Mouse (Mus musculus): ENCODE results near the gene 4933428G20Rik. TPM values are rescaled to one million over a fixed set of nuclear protein-coding genes. Genes with fewer than 3 reads are reported as not detected.

The 4933428G20Rik gene
- total RNA-seq, 1 experiment from 2014 or later: 0.23 TPM

DNA sequence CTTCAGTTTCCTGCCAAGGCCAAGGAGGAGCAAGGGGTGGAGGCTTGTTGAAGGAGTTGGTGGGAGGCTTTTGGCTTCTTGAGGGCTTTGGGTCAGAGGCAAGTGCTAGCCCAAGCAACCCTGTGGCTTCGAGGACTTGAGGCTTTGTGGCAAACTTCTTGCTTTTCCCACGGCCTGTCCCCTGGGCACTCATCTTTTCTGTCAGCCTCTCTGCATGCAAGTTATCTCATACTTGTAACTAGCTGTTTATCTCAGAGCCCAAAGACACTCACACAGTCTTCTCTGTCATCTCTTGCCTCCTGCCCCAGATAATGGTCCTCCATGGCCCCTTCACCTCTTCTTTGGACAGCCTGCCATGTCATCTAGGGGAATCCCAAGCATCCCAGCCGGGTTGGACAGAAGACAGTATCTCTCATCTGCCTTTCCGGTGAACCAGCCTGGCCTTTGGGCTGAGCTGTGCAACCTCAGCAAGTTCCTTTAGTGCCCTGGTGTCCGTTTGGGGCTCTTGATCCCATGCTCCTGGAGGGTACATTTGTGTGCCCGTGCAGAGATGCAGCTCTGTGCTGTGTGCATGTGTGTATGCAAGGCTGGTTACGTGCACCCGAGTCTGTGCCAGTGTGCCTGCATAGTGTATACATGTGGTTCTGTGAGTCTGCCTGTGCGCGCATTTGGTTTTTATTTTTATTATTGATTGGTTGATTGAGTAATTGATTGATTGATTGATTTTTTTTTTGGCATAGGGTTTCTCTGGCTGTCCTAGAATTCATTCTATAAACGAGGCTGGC is 57.1 kb downstream of the 4933428G20Rik start:
- ATAC-seq (ENCODE audit: extremely low read depth, insufficient number of reproducible peaks, low FRiP score, poor library complexity, severe bottlenecking): no peak

DNA sequence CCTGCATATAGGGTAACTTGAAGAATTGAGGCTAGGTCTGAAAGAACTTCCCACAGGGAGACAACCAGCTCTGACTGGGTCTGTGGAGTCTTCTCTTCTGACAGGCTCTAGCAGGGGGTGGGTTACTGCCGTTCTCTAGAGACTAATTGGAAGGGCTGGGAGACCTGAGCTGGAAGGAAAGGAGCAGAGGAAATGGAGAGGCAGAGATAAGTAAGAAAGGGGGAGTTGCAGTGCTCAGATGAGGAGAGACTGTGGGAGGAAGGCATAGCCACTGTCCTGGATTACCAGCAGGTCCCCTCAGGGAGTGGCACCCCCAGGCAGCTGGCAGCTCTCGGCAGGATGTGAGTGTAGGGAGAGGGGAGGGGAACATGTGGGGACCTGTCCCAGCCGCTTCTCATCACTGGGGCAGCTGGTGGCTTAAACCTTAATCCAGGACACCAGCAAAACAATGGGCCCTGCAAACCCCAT is 58.4 kb downstream of the 4933428G20Rik start:
- ATAC-seq (ENCODE audit: extremely low read depth, insufficient number of reproducible peaks, low FRiP score, poor library complexity, severe bottlenecking): no peak

DNA sequence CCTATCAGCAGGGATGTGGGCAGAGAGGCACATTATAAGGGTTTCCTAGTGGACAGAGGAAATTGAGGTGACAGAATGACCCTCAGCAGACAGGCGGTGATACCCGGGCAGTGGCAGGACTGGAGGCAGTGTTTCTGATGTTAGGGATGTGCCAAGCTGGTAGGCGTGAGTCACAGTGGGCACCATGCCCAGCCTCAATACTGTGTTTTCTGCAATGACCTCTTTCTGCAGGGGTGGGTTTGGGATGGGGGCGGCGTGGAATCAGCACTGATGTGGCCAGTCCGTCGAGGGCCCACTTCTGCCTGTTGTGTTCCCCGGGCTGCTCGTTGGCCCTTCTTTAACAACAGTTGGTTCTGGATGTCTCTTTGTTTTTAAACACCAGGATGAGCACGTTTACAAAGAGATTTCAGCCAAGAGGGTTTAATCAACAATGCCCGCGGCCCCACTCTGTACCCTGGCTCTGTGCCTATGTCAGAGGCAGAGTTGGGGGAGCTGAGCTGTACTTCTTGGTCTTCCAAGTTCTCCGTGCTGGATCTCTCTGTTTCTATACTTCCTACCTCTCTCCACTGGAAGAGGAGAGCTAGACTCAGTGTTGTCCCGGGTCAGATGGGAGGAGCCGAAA is 59.0 kb downstream of the 4933428G20Rik start:
- no peak for ATAC-seq (ENCODE audit: extremely low read depth, insufficient number of reproducible peaks, low FRiP score, poor library complexity, severe bottlenecking)

Other genes starting within 250 kb of the 4933428G20Rik start
- gene Npepps, start 219.7 kb downstream of the 4933428G20Rik start, total RNA-seq (2017): 51.1 and 52.1 TPM in 2 replicates
- 10.2 and 11.3 TPM in 2 replicates for gene Mrpl45, start 184.6 kb downstream of the 4933428G20Rik start, total RNA-seq (2017)
- gene Gpr179, start 148.3 kb downstream of the 4933428G20Rik start, total RNA-seq (2017): 0.12 TPM in 1 of 2 replicates, not detected in the other
- 12.8 and 13.6 TPM in 2 replicates for gene Socs7, start 137.8 kb downstream of the 4933428G20Rik start, total RNA-seq (2017)
- gene Arhgap23, start 84.8 kb downstream of the 4933428G20Rik start, total RNA-seq (2017): 8.8 and 10.5 TPM in 2 replicates
- 0.12 TPM in 1 of 2 replicates, not detected in the other for gene Srcin1, start 75.8 kb upstream of the 4933428G20Rik start, total RNA-seq (2017)
- gene Epop, start 129.4 kb upstream of the 4933428G20Rik start, total RNA-seq (2017): 0.35 and 0.61 TPM in 2 replicates
- gene Mllt6, start 163.1 kb upstream of the 4933428G20Rik start, total RNA-seq (2017): 63.2 and 69.2 TPM in 2 replicates
- gene Cisd3, start 185.5 kb upstream of the 4933428G20Rik start, total RNA-seq (2017): 7.2 and 13.5 TPM in 2 replicates
- gene Pcgf2, start 200.2 kb upstream of the 4933428G20Rik start, total RNA-seq (2017): not detected in 2 replicates
- gene Psmb3, start 203.1 kb upstream of the 4933428G20Rik start, total RNA-seq (2017): 89.0 and 97.7 TPM in 2 replicates
- gene Pip4k2b, start 244.4 kb upstream of the 4933428G20Rik start, total RNA-seq (2017): 29.0 and 30.6 TPM in 2 replicates

All from neutrophil, adult 5-6 weeks (primary cell).